Mouse (Mus musculus) left cerebral cortex, adult 2 months (tissue): ENCODE results near the gene Gm45261. TPM values are rescaled to one million over a fixed set of nuclear protein-coding genes. Genes with fewer than 3 reads are reported as not detected.

ENCODE experiments used
- DNase-seq, 2 experiments: peaks; one replicate each; pipeline ENCODE4 v3.0.0; 2021 to 2022; ENCODE audit warnings: low spot score in 2 of 2, mixed read lengths in 1 of 2; ENCODE audit errors: extremely low spot score in 1 of 2
- H3K27ac ChIP-seq: fragments of 200-600 bp; 2 replicates; pipeline ENCODE4 v1.8.1; 2022
- H3K4me3 ChIP-seq: fragments of 200-600 bp; 2 replicates; pipeline ENCODE4 v1.8.1; 2022
- CTCF ChIP-seq: fragments of 200-600 bp; IDR thresholded peaks from 2 replicates; pipeline ENCODE4 v1.8.1; 2022; ENCODE audit warnings: antibody characterized with exemption, mild to moderate bottlenecking, moderate library complexity
- intact Hi-C: fragments of 180-260 bp; cut with DNase I; formaldehyde crosslinking; loops from one replicate; pipeline ENCODE4 v1.15.1; 2025
- total RNA-seq, 2 experiments: library from RNA; stranded (reverse); gene quantifications; 2 replicates each; pipeline ENCODE4 v1.2.3; 2021

Gene Gm45261
- total RNA-seq, 2 experiments from 2014 or later = not detected

GRCm38 (mm10) chr1:80409467-80410105, 51.7 kb downstream of the Gm45261 start:
- no peak for TF ChIP-seq CTCF
- Histone ChIP-seq H3K4me3 (no peak overlapping the region), H3K27ac (no peak overlapping the region)
- no peak for DNase-seq
- intact Hi-C loops = loop anchor here (2.0 to 10.0 kb wide), 2 partner anchors 229 to 615 kb away; no protein-coding TSS in a partner anchor

GRCm38 (mm10) chr1:80408586-80408985, 52.7 kb downstream of the Gm45261 start:
- TF ChIP-seq CTCF = peak; percentile 69
- DNase-seq = peak; percentile 38 to 53
- Histone ChIP-seq H3K27ac (no peak overlapping the region), H3K4me3 (no peak overlapping the region)
- intact Hi-C loops = loop anchor here (2.0 to 10.0 kb wide), 2 partner anchors 228 to 614 kb away; no protein-coding TSS in a partner anchor

DNA sequence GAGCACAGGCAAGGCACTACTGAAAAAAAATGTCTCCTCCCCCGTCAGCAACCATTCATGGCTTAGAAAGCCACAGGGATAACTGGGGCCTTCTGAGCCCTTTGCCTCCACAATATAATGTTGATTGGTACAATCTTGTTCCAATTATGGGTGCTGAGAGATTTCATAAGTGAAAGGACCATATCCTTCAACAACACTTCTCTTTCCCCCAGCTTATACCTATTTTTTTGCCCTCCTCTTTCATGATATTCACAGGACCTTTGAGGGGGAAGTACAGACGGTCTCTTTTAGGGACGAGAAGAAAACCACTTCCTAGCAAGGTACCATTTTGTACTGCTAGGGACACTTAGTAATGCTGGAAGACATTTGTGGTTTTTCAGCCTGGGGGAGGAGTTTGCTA, 57.1 kb downstream of the Gm45261 start:
- no peak for TF ChIP-seq CTCF
- intact Hi-C loops = loop anchor here (10.0 kb wide), 1 partner anchor 609 kb away; no protein-coding TSS in a partner anchor
- no peak overlapping the region for H3K4me3 ChIP-seq
- no peak for DNase-seq
- H3K27ac ChIP-seq = no peak overlapping the region

GRCm38 (mm10) chr1:80403366-80403893, 57.8 kb downstream of the Gm45261 start:
- no peak for TF ChIP-seq CTCF
- no peak for DNase-seq
- intact Hi-C loops = loop anchor here (10.0 kb wide), 1 partner anchor 609 kb away; no protein-coding TSS in a partner anchor
- H3K4me3 ChIP-seq = no peak overlapping the region
- H3K27ac ChIP-seq = no peak overlapping the region

DNA sequence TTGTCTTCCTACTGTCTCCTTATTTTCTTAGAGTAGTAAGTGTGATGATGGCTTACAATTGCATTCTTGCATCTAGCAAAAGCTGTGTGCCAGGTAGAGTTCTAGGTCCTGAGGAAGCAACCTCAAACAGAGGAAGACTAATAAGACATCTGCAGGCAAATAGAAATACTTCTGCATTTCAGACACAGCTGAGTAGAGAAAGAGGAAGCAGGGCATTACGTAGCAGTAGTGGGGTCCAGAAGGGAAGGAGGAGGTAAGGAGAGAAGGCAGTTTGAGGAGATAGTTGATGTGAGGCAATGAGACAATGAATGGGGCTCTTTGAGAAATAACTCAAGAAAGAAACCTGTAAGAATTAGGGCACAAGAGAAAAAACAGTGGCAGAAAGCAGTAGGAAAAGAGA, 59.3 kb downstream of the Gm45261 start:
- Histone ChIP-seq H3K27ac (no peak overlapping the region), H3K4me3 (no peak overlapping the region)
- TF ChIP-seq CTCF = no peak
- intact Hi-C loops = loop anchor here (10.0 kb wide), 1 partner anchor 607 kb away; no protein-coding TSS in a partner anchor
- no peak for DNase-seq

Other genes starting within 250 kb of the Gm45261 start
- gene Fam124b, start 243.0 kb downstream of the Gm45261 start, total RNA-seq = under 1 TPM; 0.32 to 0.63 TPM
- gene Cul3, start 121.0 kb downstream of the Gm45261 start, total RNA-seq = 100 to 1,000 TPM; 127 to 137 TPM